In genomic region chr14:6108272-6108925, GRCm38 (mm10) we compare ENCODE assay signal across 8 mouse cellular contexts. TPM values are rescaled to one million over a fixed set of nuclear protein-coding genes. Genes with fewer than 3 reads are reported as not detected.
DNase-seq lines count a peak whose midpoint lies in the region; ATAC-seq and TF ChIP-seq lines count a peak whose summit lies in the region.
"Not testable (repeated sequence)": the region's sequence is repeated elsewhere in the genome, so short reads cannot be mapped to it uniquely, and the experiment has no call there.

Gene Gm3468, minus strand, starts transcription at chr14:6108665.

- not testable (repeated sequence) for H3K9me3 ChIP-seq in hindbrain, postnatal 0 days (ENCODE audit: low read length)

- peak within 1 kb of the TSS; percentile 8; the same call in 1 of the 2 replicates for H3K27ac ChIP-seq in hindbrain, postnatal 0 days

- 1% methylated on average over 27 of the region's 51 CpGs for WGBS in hindbrain, postnatal 0 days

- peak; percentile 93 for ATAC-seq in hindbrain, postnatal 0 days

- H3K36me3 ChIP-seq in hindbrain, postnatal 0 days (ENCODE audit: insufficient read depth, low read length): not testable (repeated sequence)

- TF ChIP-seq CTCF in hindbrain, postnatal 0 days (IDR thresholded peaks at IDR 0.05; ENCODE audit: low read depth): peak; percentile 70

- H3K4me1 ChIP-seq in hindbrain, postnatal 0 days (ENCODE audit: insufficient read depth, low read length): not testable (repeated sequence)

- peak within 1 kb of the TSS; percentile 32 for H3K4me3 ChIP-seq in hindbrain, postnatal 0 days (ENCODE audit: low read length)

- peak; percentile 23 to 63 for DNase-seq in adrenal gland, adult (ENCODE audit: inconsistent age in 2 of 2, low spot score in 1 of 2)
- peak; percentile 35 for DNase-seq in embryo, embryonic 11.5 days (ENCODE audit: low read depth, low spot score)
- DNase-seq in gastrocnemius, postnatal 4 days (ENCODE audit: low spot score in 2 of 2): peak; percentile 16 to 27
- DNase-seq in hindbrain, postnatal 0 days (ENCODE audit: low spot score): peak; percentile 75
- DNase-seq in left cerebral cortex, adult 18-20 months (ENCODE audit: low spot score in 2 of 2): peak; percentile 22 to 24
- peak; percentile 53 for DNase-seq in lung, postnatal 14 days
- peak; percentile 84 for DNase-seq in retina, postnatal 1 day
- peak; percentile 73 for DNase-seq in thymus, postnatal 4 days

- H3K27me3 ChIP-seq in hindbrain, postnatal 0 days (ENCODE audit: insufficient read depth, low read length): not testable (repeated sequence)

- peak within 1 kb of the TSS; percentile 38; the same call in 1 of the 2 replicates for H3K4me2 ChIP-seq in hindbrain, postnatal 0 days (ENCODE audit: low read depth, low read length)

- not testable (repeated sequence) for H3K9ac ChIP-seq in hindbrain, postnatal 0 days (replicated peaks; ENCODE audit: low read length)

RNA-seq across cellular contexts. Expression of gene Gm3468, which starts in this region (rescaled TPM):
- total RNA-seq in gastrocnemius, postnatal 4 days (2021): under 1 TPM; 0.54 to 0.70 TPM
- total RNA-seq in hindbrain, postnatal 0 days (2014; rRNA removed): 3.4 and 4.1 TPM in 2 replicates
- 4.6 and 4.8 TPM in 2 replicates for polyA plus RNA-seq in hindbrain, postnatal 0 days (2015; fragmentation: Nextera tagmentation; extraction: Ambion mirVana)
- total RNA-seq in left cerebral cortex, adult 18-20 months (2021): under 1 TPM; 0.56 to 0.68 TPM

Comparison
In these comparisons a context has a peak if more than half of its experiments do, and no peak if none do; other contexts are left out.
1. Peak in every context shown above with its lines: DNase-seq, ATAC-seq, H3K4me3 ChIP-seq and H3K27ac ChIP-seq.
2. Peak in DNase-seq in gastrocnemius, postnatal 4 days; RNA of the gene not detected or under 1 TPM.
3. Peak in DNase-seq in left cerebral cortex, adult 18-20 months; RNA of the gene not detected or under 1 TPM.
4. DNase-seq: peak in every context shown above with its lines; median percentile 84 in retina, postnatal 1 day; 75 in hindbrain, postnatal 0 days; 73 in thymus, postnatal 4 days; 53 in lung, postnatal 14 days; 43 in adrenal gland, adult; 35 in embryo, embryonic 11.5 days; 23 in left cerebral cortex, adult 18-20 months; 22 in gastrocnemius, postnatal 4 days.